Mouse (Mus musculus) frontal cortex, adult 2 months (tissue): ENCODE data around the gene Adnp. TPM values are rescaled to one million over a fixed set of nuclear protein-coding genes. Genes with fewer than 3 reads are reported as not detected.
"Not testable (repeated sequence)": the region's sequence is repeated elsewhere in the genome, so short reads cannot be mapped to it uniquely, and the experiment has no call there.

Source experiments
- DNase-seq, 2 experiments: peaks; one replicate each; pipeline ENCODE4 v3.0.0; 2022; ENCODE audit warnings: low spot score in 1 of 2; ENCODE audit errors: extremely low spot score in 1 of 2
- polyA plus RNA-seq: library from polyadenylated mRNA; depleted of rRNA; stranded (reverse); fragments of >200 nt; gene quantifications from 2 replicates; pipeline ENCODE4 v1.2.3, GENCODE M21; 2012; rRNA removed

Gene Adnp
- polyA plus RNA-seq, 1 experiment = 43.5 TPM

GRCm38 (mm10) chr2:168158911-168159711, 47.8 kb downstream of the Adnp start:
- no peak for DNase-seq

- DNase-seq = not testable (repeated sequence)
Measured at GRCm38 (mm10) chr2:168157974-168158373, 48.9 kb downstream of the Adnp start.

GRCm38 (mm10) chr2:168156361-168156760, 50.6 kb downstream of the Adnp start:
- no peak for DNase-seq

GRCm38 (mm10) chr2:168155666-168156065, 51.2 kb downstream of the Adnp start:
- no peak for DNase-seq

- DNase-seq = peak; percentile 17 to 53
Measured at GRCm38 (mm10) chr2:168154090-168154881, 52.6 kb downstream of the Adnp start.

- no peak for DNase-seq
Measured at GRCm38 (mm10) chr2:168149241-168149640, 57.7 kb downstream of the Adnp start.

- no peak for DNase-seq
Measured at GRCm38 (mm10) chr2:168147722-168148432, 59.0 kb downstream of the Adnp start.

GRCm38 (mm10) chr2:168145437-168145836, 61.5 kb downstream of the Adnp start:
- no peak for DNase-seq

- DNase-seq = no peak
Measured at GRCm38 (mm10) chr2:168143794-168144193, 63.1 kb downstream of the Adnp start.

- DNase-seq = peak in 1 of 2 experiments; percentile 28
Measured at GRCm38 (mm10) chr2:168137161-168137560, 69.8 kb downstream of the Adnp start.

Other genes starting within 250 kb of the Adnp start
- 1.2 and 1.3 TPM in 2 replicates for gene Ripor3, start 196.5 kb downstream of the Adnp start, polyA plus RNA-seq
- gene Pard6b, start 126.1 kb downstream of the Adnp start, polyA plus RNA-seq = 3.9 and 4.1 TPM in 2 replicates
- 39.3 and 41.5 TPM in 2 replicates for gene Gm20716, start 23.3 kb upstream of the Adnp start, polyA plus RNA-seq
- gene Dpm1, start 23.5 kb upstream of the Adnp start, polyA plus RNA-seq = 21.8 and 24.6 TPM in 2 replicates
- gene Mocs3, start 23.5 kb upstream of the Adnp start, polyA plus RNA-seq = 11.8 and 13.0 TPM in 2 replicates
- gene Kcng1, start 74.6 kb upstream of the Adnp start, polyA plus RNA-seq = 11.2 and 12.4 TPM in 2 replicates